Mouse (Mus musculus) kidney, embryonic 14.5 days (tissue): ENCODE results near the gene Pdcd2l. TPM values are rescaled to one million over a fixed set of nuclear protein-coding genes. Genes with fewer than 3 reads are reported as not detected.

ENCODE experiments used
- ATAC-seq: fragments of 200-750 bp; cut with Nextera tagmentation; 2 replicates; pipeline ENCODE4 v1.8.0; 2017; ENCODE audit warnings: moderate number of reproducible peaks, mild to moderate bottlenecking, moderate TSS enrichment, moderate library complexity; ENCODE audit not compliant: low FRiP score, low TSS enrichment
- H3K27ac ChIP-seq: fragments of 300-500 bp; sonication (generic); 2 replicates; pipeline ENCODE4 v1.5.1; 2014; ENCODE audit warnings: low read depth, mild to moderate bottlenecking, low read length, moderate library complexity, mixed read lengths
- H3K27me3 ChIP-seq: fragments of 300-500 bp; sonication (generic); 2 replicates; pipeline ENCODE4 v1.6.1; 2014; ENCODE audit warnings: mild to moderate bottlenecking, low read length; ENCODE audit not compliant: control insufficient read depth, insufficient read depth
- H3K36me3 ChIP-seq: fragments of 300-500 bp; sonication (generic); 2 replicates; pipeline ENCODE4 v1.6.1; 2014; ENCODE audit warnings: low read length, mixed read lengths; ENCODE audit not compliant: control insufficient read depth, insufficient read depth
- H3K4me1 ChIP-seq: fragments of 300-500 bp; sonication (generic); 2 replicates; pipeline ENCODE4 v1.6.1; 2014; ENCODE audit warnings: low read length, mixed read lengths; ENCODE audit not compliant: control insufficient read depth, insufficient read depth
- H3K4me2 ChIP-seq: fragments of 300-500 bp; sonication (generic); replicated peaks from 2 replicates; pipeline ENCODE4 v1.6.1; 2014; ENCODE audit warnings: low read depth, mild to moderate bottlenecking, low read length
- H3K4me3 ChIP-seq: fragments of 300-500 bp; sonication (generic); 2 replicates; pipeline ENCODE4 v1.5.1; 2014; ENCODE audit warnings: mild to moderate bottlenecking, low read length
- H3K9ac ChIP-seq: fragments of 300-500 bp; sonication (generic); 2 replicates; pipeline ENCODE4 v1.6.1; 2014; ENCODE audit warnings: low read depth, mild to moderate bottlenecking, low read length, moderate library complexity
- H3K9me3 ChIP-seq: fragments of 300-500 bp; sonication (generic); 2 replicates; pipeline ENCODE4 v1.6.1; 2016; ENCODE audit warnings: low read length; ENCODE audit not compliant: control insufficient read depth
- WGBS: fragments of 180-500 bp; shearing (Covaris S2); extraction: QIAGEN DNeasy Blood & Tissue Kit; methylation state at CpG from one replicate; pipeline ENCODE4 v1.1.7; 2014; 5-methylcytosine and 5-hydroxymethylcytosine counted together
- polyA plus RNA-seq: library from polyadenylated mRNA; unstranded; fragments of >200 nt; fragmentation: Nextera tagmentation; extraction: Ambion mirVana; gene quantifications from 2 replicates; pipeline ENCODE4 v1.2.1, GENCODE M21; 2014

The Pdcd2l gene
- polyA plus RNA-seq, 1 experiment from 2014 or later: 68.7 TPM

GRCm38 (mm10) chr7:34168470-34169251, 27.8 kb downstream of the Pdcd2l start:
- peak overlapping the region; percentile 69 for H3K4me2 ChIP-seq
- H3K36me3 ChIP-seq: peaks cover 16% of the 10 kb centered on the region
- peak; percentile 96 for ATAC-seq
- H3K27me3 ChIP-seq: no peaks in the 10 kb centered on the region
- H3K27ac ChIP-seq: peak overlapping the region; percentile 88
- H3K9ac ChIP-seq: peak overlapping the region; percentile 92
- no peaks in the 10 kb centered on the region for H3K4me1 ChIP-seq
- no peaks in the 10 kb centered on the region for H3K9me3 ChIP-seq
- 12% methylated on average over 28 of the region's 30 CpGs for WGBS
- H3K4me3 ChIP-seq: peak overlapping the region; percentile 85

GRCm38 (mm10) chr7:34167766-34168469, 28.5 kb downstream of the Pdcd2l start:
- H3K4me2 ChIP-seq: peak overlapping the region; percentile 69
- under 1% methylated on average over 54 of the region's 54 CpGs for WGBS
- no peaks in the 10 kb centered on the region for H3K27me3 ChIP-seq
- peak overlapping the region; percentile 85 for H3K4me3 ChIP-seq
- ATAC-seq: peak; percentile 36
- no peaks in the 10 kb centered on the region for H3K9me3 ChIP-seq
- peak overlapping the region; percentile 88 for H3K27ac ChIP-seq
- H3K4me1 ChIP-seq: no peaks in the 10 kb centered on the region
- peak overlapping the region; percentile 92 for H3K9ac ChIP-seq
- H3K36me3 ChIP-seq: peaks cover 23% of the 10 kb centered on the region

- H3K4me2 ChIP-seq: peak overlapping the region; percentile 16
- H3K4me1 ChIP-seq: no peaks in the 10 kb centered on the region
- H3K27ac ChIP-seq: no peak overlapping the region
- peaks cover 34% of the 10 kb centered on the region for H3K36me3 ChIP-seq
- H3K4me3 ChIP-seq: peak overlapping the region; percentile 3; the same call in 1 of the 2 replicates
- no peaks in the 10 kb centered on the region for H3K27me3 ChIP-seq
- no peak overlapping the region for H3K9ac ChIP-seq
- no peaks in the 10 kb centered on the region for H3K9me3 ChIP-seq
- 50% methylated on average over 4 of the region's 4 CpGs for WGBS
- no peak for ATAC-seq
Measured at GRCm38 (mm10) chr7:34166850-34167249, 29.6 kb downstream of the Pdcd2l start.

- Histone ChIP-seq H3K9me3 (no peaks in the 10 kb centered on the region), H3K27ac (no peak overlapping the region), H3K4me2 (no peak overlapping the region), H3K4me1 (no peaks in the 10 kb centered on the region), H3K9ac (no peak overlapping the region), H3K27me3 (no peaks in the 10 kb centered on the region), H3K36me3 (peaks cover 43% of the 10 kb centered on the region), H3K4me3 (no peak overlapping the region)
- 73% methylated on average over 3 of the region's 3 CpGs for WGBS
- no peak for ATAC-seq
Measured at GRCm38 (mm10) chr7:34165999-34166398, 30.5 kb downstream of the Pdcd2l start.

- no peak for ATAC-seq
- WGBS: 93% methylated on average over 7 of the region's 7 CpGs
- Histone ChIP-seq H3K27me3 (no peaks in the 10 kb centered on the region), H3K4me3 (no peak overlapping the region), H3K9ac (no peak overlapping the region), H3K9me3 (no peaks in the 10 kb centered on the region), H3K4me1 (no peaks in the 10 kb centered on the region), H3K27ac (no peak overlapping the region), H3K36me3 (peaks cover 54% of the 10 kb centered on the region), H3K4me2 (no peak overlapping the region)
Measured at GRCm38 (mm10) chr7:34164671-34165070, 31.8 kb downstream of the Pdcd2l start.

- Histone ChIP-seq H3K27me3 (no peaks in the 10 kb centered on the region), H3K36me3 (peaks cover 95% of the 10 kb centered on the region), H3K4me1 (no peaks in the 10 kb centered on the region), H3K4me3 (no peak overlapping the region), H3K9ac (no peak overlapping the region), H3K27ac (no peak overlapping the region), H3K9me3 (no peaks in the 10 kb centered on the region), H3K4me2 (no peak overlapping the region)
- 89% methylated on average over 3 of the region's 3 CpGs for WGBS
- no peak for ATAC-seq
Measured at GRCm38 (mm10) chr7:34159167-34159566, 37.3 kb downstream of the Pdcd2l start.

- no peak overlapping the region for H3K4me2 ChIP-seq
- H3K36me3 ChIP-seq: peaks cover 96% of the 10 kb centered on the region
- no peaks in the 10 kb centered on the region for H3K27me3 ChIP-seq
- no peaks in the 10 kb centered on the region for H3K9me3 ChIP-seq
- WGBS: 95% methylated on average over 3 of the region's 3 CpGs
- no peak overlapping the region for H3K9ac ChIP-seq
- ATAC-seq: no peak
- H3K4me1 ChIP-seq: no peaks in the 10 kb centered on the region
- H3K27ac ChIP-seq: no peak overlapping the region
- no peak overlapping the region for H3K4me3 ChIP-seq
Measured at GRCm38 (mm10) chr7:34157994-34158393, 38.5 kb downstream of the Pdcd2l start.

- 94% methylated on average over 4 of the region's 4 CpGs for WGBS
- 0 out of 2 replicates have a peak, but pooled peaks cover 4% of the 10 kb centered on the region for H3K9me3 ChIP-seq
- H3K4me3 ChIP-seq: no peak overlapping the region
- no peak for ATAC-seq
- no peaks in the 10 kb centered on the region for H3K4me1 ChIP-seq
- H3K9ac ChIP-seq: no peak overlapping the region
- H3K27me3 ChIP-seq: no peaks in the 10 kb centered on the region
- H3K27ac ChIP-seq: no peak overlapping the region
- H3K36me3 ChIP-seq: peaks cover 98% of the 10 kb centered on the region
- H3K4me2 ChIP-seq: no peak overlapping the region
Measured at GRCm38 (mm10) chr7:34147193-34147592, 49.3 kb downstream of the Pdcd2l start.

GRCm38 (mm10) chr7:34141123-34141522, 55.3 kb downstream of the Pdcd2l start:
- Histone ChIP-seq H3K4me3 (no peak overlapping the region), H3K27ac (no peak overlapping the region), H3K9ac (no peak overlapping the region), H3K27me3 (no peaks in the 10 kb centered on the region), H3K4me2 (no peak overlapping the region), H3K9me3 (no peaks in the 10 kb centered on the region), H3K4me1 (no peaks in the 10 kb centered on the region), H3K36me3 (peaks cover 62% of the 10 kb centered on the region)
- ATAC-seq: no peak
- whole genome bisulfite sequencing: 97% methylated on average over 13 of the region's 13 CpGs
